Mouse (Mus musculus): ENCODE measurements around the gene Cdr2l.

DNA sequence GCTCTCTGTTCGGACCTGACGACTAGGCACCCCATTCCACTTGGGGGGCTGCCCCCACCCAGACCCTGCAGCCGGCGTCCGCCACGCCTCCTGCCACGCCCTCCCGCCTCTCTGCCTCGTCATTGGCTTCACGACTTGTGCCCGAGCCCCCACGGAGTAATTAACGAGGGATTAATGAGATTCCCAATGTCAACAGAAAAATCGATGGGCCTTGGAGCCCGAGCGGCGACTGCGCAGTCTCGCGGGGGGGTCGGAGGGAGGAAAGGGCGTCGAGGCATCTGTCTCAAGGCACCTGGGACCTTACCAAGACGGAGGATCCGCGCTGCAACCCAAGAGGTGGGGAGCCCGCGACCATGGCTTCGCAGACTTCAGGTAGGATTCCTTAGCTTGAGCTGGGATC is 47.2 kb upstream of the Cdr2l start, which contains the start of gene Otop3:
- TF ChIP-seq CTCF (conservative IDR thresholded peaks at IDR 0.05 in 1 of 2, IDR thresholded peaks at IDR 0.05 in 1 of 2; ENCODE audit: low read depth in 2 of 2, low read length in 2 of 2) (no peak), USF2 (conservative IDR thresholded peaks at IDR 0.05; ENCODE audit: low read depth, low read length) (no peak), ZMIZ1 (IDR thresholded peaks at IDR 0.05; ENCODE audit: low read depth, low read length) (no peak)
